Mouse (Mus musculus) limb, embryonic 14.5 days (tissue): ENCODE measurements at regions not wholly inside any gene's neighbourhood (a gene's known extent, or its start where the extent isn't known, plus 50 kb on each side); places are given as distances from the start of the nearest gene placed in this dataset.

ENCODE experiments used
- ATAC-seq: fragments of 200-750 bp; cut with Nextera tagmentation; 2 replicates; pipeline ENCODE4 v1.8.0; 2017; ENCODE audit warnings: low read depth, moderate number of reproducible peaks, moderate TSS enrichment; ENCODE audit not compliant: low FRiP score
- DNase-seq: peaks from one replicate; pipeline ENCODE4 v3.0.0-alpha.2; 2015; ENCODE audit warnings: low spot score
- H3K27ac ChIP-seq: fragments of 300-500 bp; sonication (generic); replicated peaks from 2 replicates; pipeline ENCODE4 v1.5.1; 2014; ENCODE audit warnings: low read depth, mild to moderate bottlenecking, low read length, moderate library complexity, mixed read lengths
- H3K27me3 ChIP-seq: fragments of 300-500 bp; sonication (generic); 2 replicates; pipeline ENCODE4 v1.6.1; 2014; ENCODE audit warnings: low read length, mixed read lengths; ENCODE audit not compliant: control insufficient read depth, insufficient read depth
- H3K36me3 ChIP-seq: fragments of 300-500 bp; sonication (generic); 2 replicates; pipeline ENCODE4 v1.6.1; 2014; ENCODE audit warnings: mild to moderate bottlenecking, low read length, moderate library complexity, mixed read lengths; ENCODE audit not compliant: control insufficient read depth, insufficient read depth
- H3K4me1 ChIP-seq: fragments of 300-500 bp; sonication (generic); 2 replicates; pipeline ENCODE4 v1.6.1; 2014; ENCODE audit warnings: antibody characterized with exemption, low read length, mixed read lengths; ENCODE audit not compliant: control insufficient read depth, insufficient read depth
- H3K4me2 ChIP-seq: fragments of 300-500 bp; sonication (generic); replicated peaks from 2 replicates; pipeline ENCODE4 v1.6.1; 2014; ENCODE audit warnings: low read depth, mild to moderate bottlenecking, low read length, moderate library complexity; ENCODE audit not compliant: severe bottlenecking
- H3K4me3 ChIP-seq: fragments of 300-500 bp; sonication (generic); replicated peaks from 2 replicates; pipeline ENCODE4 v1.5.1; 2014; ENCODE audit warnings: low read length
- H3K9ac ChIP-seq: fragments of 300-500 bp; sonication (generic); 2 replicates; pipeline ENCODE4 v1.6.1; 2014; ENCODE audit warnings: mild to moderate bottlenecking, low read depth, low read length, moderate library complexity; ENCODE audit not compliant: severe bottlenecking
- H3K9me3 ChIP-seq: fragments of 300-500 bp; sonication (generic); 2 replicates; pipeline ENCODE4 v1.6.1; 2016; ENCODE audit warnings: low read length; ENCODE audit not compliant: control insufficient read depth
- POLR2A ChIP-seq: fragments of 200-500 bp; IDR thresholded peaks from 2 replicates; pipeline ENCODE4 v1.8.0; 2012; ENCODE audit warnings: inconsistent platforms, mild to moderate bottlenecking, moderate library complexity, borderline replicate concordance; ENCODE audit not compliant: insufficient read depth, insufficient read length; ENCODE audit errors: extremely low read depth
- WGBS: fragments of 180-500 bp; shearing (Covaris S2); extraction: QIAGEN DNeasy Blood & Tissue Kit; methylation state at CpG from one replicate; pipeline ENCODE4 v1.1.7; 2014; 5-methylcytosine and 5-hydroxymethylcytosine counted together

DNA sequence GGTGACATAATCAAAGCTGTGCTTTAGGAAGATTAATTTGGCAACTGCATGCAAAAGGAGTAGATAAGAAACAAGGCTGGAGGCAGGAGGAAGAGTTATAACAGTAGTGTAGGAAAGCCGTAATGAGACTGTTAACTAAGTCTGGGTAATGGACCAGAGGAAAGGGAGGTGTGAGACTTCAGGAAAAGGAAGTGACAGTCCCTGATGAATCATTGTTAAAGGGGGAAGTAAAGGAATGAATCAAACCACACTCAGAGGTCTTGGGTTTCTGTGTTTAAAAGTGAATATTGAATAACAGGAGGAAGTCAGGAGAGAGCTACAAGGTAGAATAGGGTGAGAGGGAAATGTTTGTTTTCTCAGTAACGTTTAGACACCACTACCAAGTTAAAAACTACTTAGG is 1175.9 kb downstream of the Diaph3 start:
- no peak for ATAC-seq
- no peak overlapping the region for H3K4me2 ChIP-seq
- no peaks in the 10 kb centered on the region for H3K27me3 ChIP-seq
- H3K27ac ChIP-seq = no peak overlapping the region
- no peaks in the 10 kb centered on the region for H3K4me1 ChIP-seq
- H3K4me3 ChIP-seq = no peak overlapping the region
- no peak for TF ChIP-seq POLR2A
- no peak overlapping the region for H3K9ac ChIP-seq
- 50% methylated on average over 2 of the region's 2 CpGs for WGBS
- DNase-seq = no peak
- H3K9me3 ChIP-seq = no peaks in the 10 kb centered on the region
- H3K36me3 ChIP-seq = no peaks in the 10 kb centered on the region

DNA sequence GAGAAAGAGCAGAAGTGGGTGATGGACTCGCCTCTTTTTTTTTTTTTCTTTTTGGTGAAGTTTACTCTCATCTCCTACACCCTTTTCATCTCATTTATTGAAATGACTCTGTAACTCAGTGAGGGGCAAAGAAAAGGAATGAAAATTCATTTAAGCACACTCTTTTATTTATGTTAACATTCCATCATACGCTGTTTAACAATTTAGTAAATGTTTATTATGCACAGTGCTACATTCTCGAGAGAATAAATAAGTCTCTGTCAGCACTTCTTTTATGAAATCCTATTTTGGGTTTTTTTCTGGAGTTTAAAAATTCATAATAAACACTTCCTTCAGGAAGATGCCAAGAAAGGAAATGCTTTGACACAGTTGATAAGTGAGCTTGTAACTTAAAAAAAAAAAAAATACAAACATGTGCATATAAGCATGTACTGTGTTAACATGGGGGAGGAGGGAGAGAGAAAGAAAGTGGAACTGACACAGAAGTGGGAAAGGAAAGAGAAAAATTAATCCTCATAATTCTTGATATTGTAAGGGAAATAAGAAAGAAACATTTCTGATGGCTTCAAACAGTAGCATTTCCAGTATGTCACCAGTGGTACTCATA is 1195.2 kb downstream of the Diaph3 start:
- H3K9ac ChIP-seq = no peak overlapping the region
- H3K4me1 ChIP-seq = no peaks in the 10 kb centered on the region
- no peak overlapping the region for H3K4me3 ChIP-seq
- 65% methylated on average over 3 of the region's 3 CpGs for WGBS
- no peak for TF ChIP-seq POLR2A
- ATAC-seq = no peak
- no peak overlapping the region for H3K4me2 ChIP-seq
- H3K36me3 ChIP-seq = no peaks in the 10 kb centered on the region
- H3K9me3 ChIP-seq = no peaks in the 10 kb centered on the region
- H3K27me3 ChIP-seq = no peaks in the 10 kb centered on the region
- no peak for DNase-seq
- H3K27ac ChIP-seq = no peak overlapping the region

DNA sequence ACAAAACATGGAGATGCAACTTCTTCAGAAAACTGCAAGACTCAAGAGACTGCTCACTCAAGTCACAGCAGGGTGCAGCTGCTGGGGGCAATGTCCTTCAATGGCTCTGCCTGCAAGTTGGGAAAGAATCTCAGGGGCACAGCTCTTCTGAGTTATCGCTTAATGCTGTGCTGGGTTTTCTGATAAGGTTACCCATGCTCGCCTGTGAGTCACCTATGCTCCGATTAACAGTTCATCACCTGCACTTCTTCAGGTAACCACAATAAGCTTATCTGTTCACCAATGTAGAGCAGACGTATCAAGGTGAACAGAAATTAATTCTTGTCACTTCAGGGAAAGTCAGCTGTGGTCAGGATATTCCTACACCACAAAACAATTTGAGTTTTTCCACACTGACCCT is 1198.2 kb downstream of the Diaph3 start:
- ATAC-seq (no peak), DNase-seq (no peak)
- TF ChIP-seq POLR2A = no peak
- Histone ChIP-seq H3K27me3 (no peaks in the 10 kb centered on the region), H3K4me1 (no peaks in the 10 kb centered on the region), H3K9me3 (no peaks in the 10 kb centered on the region), H3K4me2 (no peak overlapping the region), H3K4me3 (no peak overlapping the region), H3K36me3 (no peaks in the 10 kb centered on the region), H3K27ac (no peak overlapping the region), H3K9ac (no peak overlapping the region)
- 77% methylated on average over 4 of the region's 4 CpGs for WGBS

DNA sequence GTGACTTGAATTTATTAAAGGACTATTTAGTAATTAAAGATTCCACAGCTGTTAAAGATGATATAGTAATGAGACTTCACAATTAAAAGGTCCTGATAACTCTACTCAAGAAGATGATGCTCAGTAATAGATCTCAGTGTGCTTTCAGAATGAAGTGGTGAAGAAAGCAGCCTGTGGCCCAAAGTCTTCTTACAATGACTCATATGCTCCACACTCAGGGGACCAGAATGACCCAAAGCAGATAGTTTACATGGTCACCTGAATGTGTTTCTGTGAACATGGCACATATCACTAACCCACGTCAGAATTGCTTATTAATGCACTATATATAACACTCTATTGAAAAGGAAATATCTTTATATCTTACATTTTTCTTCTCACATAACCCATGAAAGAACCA is 1200.5 kb downstream of the Diaph3 start:
- Histone ChIP-seq H3K4me1 (no peaks in the 10 kb centered on the region), H3K27ac (no peak overlapping the region), H3K9me3 (no peaks in the 10 kb centered on the region), H3K9ac (no peak overlapping the region), H3K27me3 (no peaks in the 10 kb centered on the region), H3K4me2 (no peak overlapping the region), H3K4me3 (no peak overlapping the region), H3K36me3 (no peaks in the 10 kb centered on the region)
- 80% methylated on average over 1 of the region's 1 CpGs for WGBS
- no peak for DNase-seq
- no peak for TF ChIP-seq POLR2A
- ATAC-seq = no peak

DNA sequence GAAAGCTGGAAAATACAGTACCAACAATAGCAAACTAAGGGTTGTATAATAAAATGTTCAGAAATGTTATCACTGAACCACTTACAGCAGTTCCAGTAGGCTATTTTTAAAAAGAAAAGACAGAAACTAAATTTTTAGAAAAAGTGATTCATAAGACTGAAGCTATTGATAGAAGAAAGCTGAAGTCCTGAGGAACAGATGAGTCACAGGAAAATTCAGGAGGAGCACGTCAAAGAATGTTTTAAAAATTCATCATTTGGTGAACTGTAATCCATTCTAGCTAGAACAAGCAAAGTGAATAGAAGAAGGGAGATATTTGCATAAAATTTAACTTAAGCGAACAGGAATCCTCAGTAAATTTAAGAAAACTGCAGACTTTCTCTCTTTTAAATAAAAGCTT is 1205.9 kb downstream of the Diaph3 start:
- H3K9ac ChIP-seq = no peak overlapping the region
- ATAC-seq (no peak), DNase-seq (no peak)
- H3K4me1 ChIP-seq = no peaks in the 10 kb centered on the region
- no peaks in the 10 kb centered on the region for H3K36me3 ChIP-seq
- H3K9me3 ChIP-seq = no peaks in the 10 kb centered on the region
- no peak overlapping the region for H3K4me3 ChIP-seq
- H3K27ac ChIP-seq = no peak overlapping the region
- 81% methylated on average over 2 of the region's 2 CpGs for WGBS
- no peak for TF ChIP-seq POLR2A
- H3K27me3 ChIP-seq = no peaks in the 10 kb centered on the region
- H3K4me2 ChIP-seq = no peak overlapping the region

DNA sequence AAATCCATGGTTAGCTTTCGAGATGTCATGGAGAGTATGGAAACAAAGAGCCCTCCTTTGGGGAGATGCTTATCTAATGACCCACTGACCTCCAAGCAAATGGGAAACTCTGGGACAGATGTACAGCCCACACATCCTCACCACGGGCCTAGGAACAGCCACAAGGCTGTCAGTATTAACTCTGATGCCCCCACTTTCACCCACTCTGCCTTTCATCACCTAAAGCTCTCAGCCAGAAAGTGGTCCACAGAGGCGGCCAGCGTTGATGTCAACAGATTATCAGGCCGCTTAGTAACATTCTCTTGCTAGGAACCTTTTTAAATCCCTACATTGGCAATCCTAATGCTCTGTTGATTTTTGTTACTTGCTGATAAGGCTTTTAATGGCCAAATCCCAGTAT is 1210.6 kb downstream of the Diaph3 start:
- Histone ChIP-seq H3K9me3 (no peaks in the 10 kb centered on the region), H3K4me3 (no peak overlapping the region), H3K4me2 (no peak overlapping the region), H3K4me1 (no peaks in the 10 kb centered on the region), H3K9ac (no peak overlapping the region), H3K36me3 (no peaks in the 10 kb centered on the region), H3K27ac (no peak overlapping the region), H3K27me3 (no peaks in the 10 kb centered on the region)
- no peak for ATAC-seq
- no peak for DNase-seq
- 70% methylated on average over 5 of the region's 5 CpGs for WGBS
- no peak for TF ChIP-seq POLR2A
